13 mouse cellular contexts compared by ENCODE assay signal in the genomic region with DNA sequence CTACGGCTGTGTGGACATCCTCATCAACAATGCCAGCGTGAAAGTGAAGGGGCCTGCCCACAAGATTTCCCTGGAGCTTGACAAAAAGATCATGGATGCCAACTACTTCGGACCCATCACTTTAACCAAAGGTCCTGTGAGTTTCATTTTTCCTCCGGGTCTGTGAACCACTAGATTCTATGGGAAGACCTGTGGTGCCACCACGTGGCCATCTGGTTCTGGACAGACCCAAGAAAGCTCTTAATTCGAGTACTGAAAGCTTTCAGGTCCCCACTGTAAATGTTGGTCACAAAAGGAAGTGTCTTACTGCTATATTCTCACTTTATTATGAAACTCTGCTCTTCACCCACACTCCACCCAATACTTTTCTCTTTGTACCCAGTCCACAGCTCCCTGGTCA. TPM values are rescaled to one million over a fixed set of nuclear protein-coding genes. Genes with fewer than 3 reads are reported as not detected.
DNase-seq lines count a peak whose midpoint lies in the region; ATAC-seq and TF ChIP-seq lines count a peak whose summit lies in the region.
"Had no signal": no experiment of that assay in that cellular context is flagged by ENCODE, and none has a peak within 500 bp of the region (broad histone marks: within the 10 kb centered on the region; RNA-seq: fewer than 3 reads in every experiment).

No protein-coding gene starts in this region.

- no peak overlapping the region for H3K9ac ChIP-seq in midbrain, postnatal 0 days (replicated peaks; ENCODE audit: low read length, poor library complexity, severe bottlenecking)
- H3K9ac ChIP-seq in midbrain, embryonic 14.5 days (replicated peaks; ENCODE audit: low read length): no peak overlapping the region
- H3K9ac ChIP-seq: heart, embryonic 15.5 days; lung, embryonic 15.5 days had no signal

- no peaks in the 10 kb centered on the region for H3K36me3 ChIP-seq in kidney, adult 2 months (ENCODE audit: control insufficient read depth, insufficient read depth, low read length)
- no peaks in the 10 kb centered on the region for H3K36me3 ChIP-seq in midbrain, postnatal 0 days (ENCODE audit: insufficient read depth, low read length)
- no peaks in the 10 kb centered on the region for H3K36me3 ChIP-seq in midbrain, embryonic 14.5 days (ENCODE audit: control insufficient read depth, insufficient read depth, low read length)
- H3K36me3 ChIP-seq: heart, embryonic 15.5 days; lung, embryonic 15.5 days had no signal

- H3K9me3 ChIP-seq in midbrain, postnatal 0 days (ENCODE audit: low read length): no peaks in the 10 kb centered on the region
- H3K9me3 ChIP-seq in midbrain, embryonic 14.5 days (ENCODE audit: control insufficient read depth, low read length): no peaks in the 10 kb centered on the region
- H3K9me3 ChIP-seq: heart, embryonic 15.5 days; lung, embryonic 15.5 days had no signal

- no peak overlapping the region for H3K27ac ChIP-seq in kidney, adult 2 months (ENCODE audit: insufficient read depth, low read depth, low read length)
- H3K27ac ChIP-seq in midbrain, postnatal 0 days (ENCODE audit: low read depth, low read length): no peak overlapping the region
- no peak overlapping the region for H3K27ac ChIP-seq in midbrain, embryonic 14.5 days (replicated peaks; ENCODE audit: low read depth, low read length)
- H3K27ac ChIP-seq: heart, embryonic 15.5 days; lung, embryonic 15.5 days had no signal

- no peak overlapping the region for H3K4me3 ChIP-seq in kidney, adult 2 months (ENCODE audit: insufficient read depth, low read depth, low read length)
- H3K4me3 ChIP-seq in midbrain, postnatal 0 days (ENCODE audit: low read depth, low read length): no peak overlapping the region
- no peak overlapping the region for H3K4me3 ChIP-seq in midbrain, embryonic 14.5 days (replicated peaks; ENCODE audit: low read depth, low read length)
- H3K4me3 ChIP-seq: heart, embryonic 15.5 days; lung, embryonic 15.5 days had no signal

- WGBS in kidney, adult 2 months: 80% methylated on average over 6 of the region's 6 CpGs
- WGBS in midbrain, postnatal 0 days: 82% methylated on average over 6 of the region's 6 CpGs
- whole genome bisulfite sequencing in midbrain, embryonic 14.5 days: 82% methylated on average over 6 of the region's 6 CpGs

- DNase-seq in cerebellum, adult 18-20 months: peak; percentile 13 to 28
- no peak for DNase-seq in cerebellum, adult 9-11 months
- DNase-seq in kidney, adult 2 months: peak; percentile 4
- no peak for DNase-seq in kidney, adult 18-20 months
- peak; percentile 22 for DNase-seq in midbrain, postnatal 0 days (ENCODE audit: low spot score)
- no peak for DNase-seq in midbrain, embryonic 14.5 days
- peak; percentile 49 for DNase-seq in right cerebral cortex, postnatal 4 days
- DNase-seq: thymus, postnatal 25 days had no signal

- TF ChIP-seq POLR2A in kidney, adult 2 months (IDR thresholded peaks at IDR 0.05; ENCODE audit: low read depth, low read length): no peak

- H3K27me3 ChIP-seq in kidney, adult 2 months (replicated peaks; ENCODE audit: control insufficient read depth, insufficient read depth, low read length): no peaks in the 10 kb centered on the region; the same call in 1 of the 2 replicates
- no peaks in the 10 kb centered on the region for H3K27me3 ChIP-seq in midbrain, postnatal 0 days (ENCODE audit: insufficient read depth, low read length)
- no peaks in the 10 kb centered on the region for H3K27me3 ChIP-seq in midbrain, embryonic 14.5 days (ENCODE audit: control insufficient read depth, insufficient read depth, low read length)
- H3K27me3 ChIP-seq: heart, embryonic 15.5 days; lung, embryonic 15.5 days had no signal

- no peak overlapping the region for H3K4me2 ChIP-seq in midbrain, postnatal 0 days (ENCODE audit: low read depth, low read length, poor library complexity, severe bottlenecking)
- H3K4me2 ChIP-seq in midbrain, embryonic 14.5 days (ENCODE audit: low read length): no peak overlapping the region
- H3K4me2 ChIP-seq: heart, embryonic 15.5 days; lung, embryonic 15.5 days had no signal

- no peaks in the 10 kb centered on the region for H3K4me1 ChIP-seq in kidney, adult 2 months (ENCODE audit: control insufficient read depth, insufficient read depth, low read length)
- no peaks in the 10 kb centered on the region for H3K4me1 ChIP-seq in midbrain, postnatal 0 days (ENCODE audit: insufficient read depth, low read length)
- no peaks in the 10 kb centered on the region for H3K4me1 ChIP-seq in midbrain, embryonic 14.5 days (ENCODE audit: control insufficient read depth, insufficient read depth, low read length)
- H3K4me1 ChIP-seq: lung, embryonic 15.5 days had no signal

- TF ChIP-seq CTCF in kidney, adult 2 months (conservative IDR thresholded peaks at IDR 0.05; ENCODE audit: insufficient read depth, insufficient read length, low read depth, low read length): no peak
- TF ChIP-seq CTCF in midbrain, postnatal 0 days (IDR thresholded peaks at IDR 0.05): peak; percentile 42

- no peak for ATAC-seq in midbrain, postnatal 0 days (ENCODE audit: low FRiP score)
- no peak for ATAC-seq in midbrain, embryonic 14.5 days (ENCODE audit: low FRiP score, low TSS enrichment)
- ATAC-seq in megakaryocyte, adult 5-6 weeks (ENCODE audit: poor library complexity, severe bottlenecking): no peak

RNA-seq across cellular contexts. Expression of a gene that starts 13.5 kb away (rescaled TPM):
- polyA plus RNA-seq in kidney, adult 2 months (2012; rRNA removed): 1.6 TPM in 1 of 2 replicates, not detected in the other
- not detected in 2 replicates for total RNA-seq in midbrain, postnatal 0 days (2014; rRNA removed)
- 0.23 TPM in 1 of 2 replicates, not detected in the other for polyA plus RNA-seq in midbrain, postnatal 0 days (2015; fragmentation: Nextera tagmentation; extraction: Ambion mirVana)
- not detected in 2 replicates for polyA plus RNA-seq in midbrain, embryonic 14.5 days (2014; fragmentation: Nextera tagmentation; extraction: Ambion mirVana)
- not detected in 2 replicates for total RNA-seq in megakaryocyte, adult 5-6 weeks (2015)
- total RNA-seq in megakaryocyte, adult 5-6 weeks (2017): not detected in 2 replicates
- polyA plus RNA-seq: intestine, embryonic 14.5 days; limb, embryonic 11.5 days had no signal

RNA-seq across cellular contexts. Expression of a gene that starts 37.1 kb away (rescaled TPM):
- not detected in 2 replicates for polyA plus RNA-seq in kidney, adult 2 months (2012; rRNA removed)
- not detected in 2 replicates for total RNA-seq in midbrain, postnatal 0 days (2014; rRNA removed)
- not detected in 2 replicates for polyA plus RNA-seq in midbrain, postnatal 0 days (2015; fragmentation: Nextera tagmentation; extraction: Ambion mirVana)
- polyA plus RNA-seq in midbrain, embryonic 14.5 days (2014; fragmentation: Nextera tagmentation; extraction: Ambion mirVana): not detected in 2 replicates
- total RNA-seq in megakaryocyte, adult 5-6 weeks (2015): not detected in 2 replicates
- total RNA-seq in megakaryocyte, adult 5-6 weeks (2017): not detected in 2 replicates
- polyA plus RNA-seq: heart, embryonic 15.5 days; limb, embryonic 11.5 days; lung, embryonic 15.5 days had no signal

RNA-seq across cellular contexts. Expression of a gene that starts 40.6 kb away (rescaled TPM):
- 0.01 TPM in 1 of 2 replicates, not detected in the other for polyA plus RNA-seq in kidney, adult 2 months (2012; rRNA removed)
- 0.11 TPM in 1 of 2 replicates, not detected in the other for total RNA-seq in midbrain, postnatal 0 days (2014; rRNA removed)
- 0.07 and 0.15 TPM in 2 replicates for polyA plus RNA-seq in midbrain, postnatal 0 days (2015; fragmentation: Nextera tagmentation; extraction: Ambion mirVana)
- polyA plus RNA-seq in midbrain, embryonic 14.5 days (2014; fragmentation: Nextera tagmentation; extraction: Ambion mirVana): 0.07 TPM in 1 of 2 replicates, not detected in the other
- total RNA-seq in megakaryocyte, adult 5-6 weeks (2015): not detected in 2 replicates
- 0.07 TPM in 1 of 2 replicates, not detected in the other for total RNA-seq in megakaryocyte, adult 5-6 weeks (2017)
- polyA plus RNA-seq: heart, embryonic 15.5 days had no signal

Comparison
In these comparisons a context has a peak if more than half of its experiments do, and no peak if none do; other contexts are left out.
1. DNase-seq: peak in cerebellum, adult 18-20 months (2 of 2), kidney, adult 2 months (single experiment), midbrain, postnatal 0 days (single experiment) and right cerebral cortex, postnatal 4 days (single experiment); none in cerebellum, adult 9-11 months (single experiment), kidney, adult 18-20 months (single experiment) and midbrain, embryonic 14.5 days (single experiment).